In genomic region chr17:8801855-8802104, GRCm38 (mm10) we compare ENCODE assay signal across 7 mouse cellular contexts.
A peak's percentile ranks its signal among the peaks of the same experiment; 100 is the strongest.
DNase-seq lines count a peak whose midpoint lies in the region; ATAC-seq and TF ChIP-seq lines count a peak whose summit lies in the region.

No protein-coding gene starts in this region.

- no peak for TF ChIP-seq POLR2A in liver, adult 2 months (IDR thresholded peaks at IDR 0.05; ENCODE audit: extremely low read depth, insufficient read depth, low read length)

- WGBS in liver, adult 2 months = 2% methylated on average over 31 of the region's 31 CpGs
- WGBS in forebrain, embryonic 12.5 days = under 1% methylated on average over 30 of the region's 31 CpGs
- WGBS in limb, embryonic 10.5 days = 0% methylated on average over 31 of the region's 31 CpGs
- 2% methylated on average over 27 of the region's 31 CpGs for WGBS in neural tube, embryonic 15.5 days

- H3K4me3 ChIP-seq in liver, adult 2 months (ENCODE audit: insufficient read depth, low read depth, low read length) = peak overlapping the region; percentile 73
- peak overlapping the region; percentile 76 for H3K4me3 ChIP-seq in forebrain, embryonic 12.5 days (replicated peaks)
- peak overlapping the region; percentile 81 for H3K4me3 ChIP-seq in limb, embryonic 10.5 days
- H3K4me3 ChIP-seq in neural tube, embryonic 15.5 days (replicated peaks) = peak overlapping the region; percentile 81

- no peaks in the 10 kb centered on the region for H3K36me3 ChIP-seq in liver, adult 2 months (ENCODE audit: control insufficient read depth, insufficient read depth, low read length)
- no peaks in the 10 kb centered on the region for H3K36me3 ChIP-seq in forebrain, embryonic 12.5 days (replicated peaks)
- H3K36me3 ChIP-seq in limb, embryonic 10.5 days = no peaks in the 10 kb centered on the region
- no peaks in the 10 kb centered on the region for H3K36me3 ChIP-seq in neural tube, embryonic 15.5 days

- H3K4me2 ChIP-seq in forebrain, embryonic 12.5 days = peak overlapping the region; percentile 96
- peak overlapping the region; percentile 95 for H3K4me2 ChIP-seq in neural tube, embryonic 15.5 days

- H3K27me3 ChIP-seq in liver, adult 2 months (ENCODE audit: control insufficient read depth, insufficient read depth, low read length) = peaks cover 10% of the 10 kb centered on the region
- H3K27me3 ChIP-seq in forebrain, embryonic 12.5 days = peaks cover 55% of the 10 kb centered on the region
- peaks cover 98% of the 10 kb centered on the region for H3K27me3 ChIP-seq in limb, embryonic 10.5 days (ENCODE audit: low read depth, poor library complexity, severe bottlenecking)
- peaks cover 27% of the 10 kb centered on the region for H3K27me3 ChIP-seq in neural tube, embryonic 15.5 days (replicated peaks)

- H3K4me1 ChIP-seq in liver, adult 2 months (ENCODE audit: control insufficient read depth, insufficient read depth, low read length) = peaks cover 2% of the 10 kb centered on the region; the same call in 1 of the 2 replicates
- peaks cover 47% of the 10 kb centered on the region for H3K4me1 ChIP-seq in forebrain, embryonic 12.5 days
- H3K4me1 ChIP-seq in limb, embryonic 10.5 days = peaks cover 38% of the 10 kb centered on the region
- H3K4me1 ChIP-seq in neural tube, embryonic 15.5 days = peaks cover 49% of the 10 kb centered on the region

- TF ChIP-seq CTCF in liver, adult 2 months (IDR thresholded peaks at IDR 0.05; ENCODE audit: low read depth, low read length) = no peak

- peak overlapping the region; percentile 75 for H3K9ac ChIP-seq in liver, adult 2 months (ENCODE audit: low read depth, low read length)
- peak overlapping the region; percentile 93 for H3K9ac ChIP-seq in forebrain, embryonic 12.5 days
- H3K9ac ChIP-seq in neural tube, embryonic 15.5 days (replicated peaks) = peak overlapping the region; percentile 89

- DNase-seq in liver, adult 2 months (ENCODE audit: extremely low read depth, low read depth, low spot score) = no peak
- no peak for DNase-seq in liver
- no peak for DNase-seq in limb, embryonic 10.5 days (ENCODE audit: low spot score)
- DNase-seq in frontal cortex, postnatal 36 days (ENCODE audit: low spot score in 2 of 2) = no peak
- DNase-seq in layer of hippocampus, postnatal 36 days = no peak

- no peak for ATAC-seq in forebrain, embryonic 12.5 days (ENCODE audit: low FRiP score)
- ATAC-seq in neural tube, embryonic 15.5 days (ENCODE audit: low FRiP score) = peak; percentile 5; the same call in 1 of the 2 replicates

- H3K9me3 ChIP-seq in forebrain, embryonic 12.5 days = no peaks in the 10 kb centered on the region
- no peaks in the 10 kb centered on the region for H3K9me3 ChIP-seq in limb, embryonic 10.5 days (replicated peaks)
- H3K9me3 ChIP-seq in neural tube, embryonic 15.5 days (replicated peaks) = no peaks in the 10 kb centered on the region

- H3K27ac ChIP-seq in liver, adult 2 months (replicated peaks; ENCODE audit: insufficient read depth, low read depth, low read length) = 0 out of 2 replicates have a peak overlapping the region, but pooled peaks have one; percentile 27
- H3K27ac ChIP-seq in forebrain, embryonic 12.5 days = peak overlapping the region; percentile 92
- peak overlapping the region; percentile 81 for H3K27ac ChIP-seq in limb, embryonic 10.5 days
- H3K27ac ChIP-seq in neural tube, embryonic 15.5 days (replicated peaks) = peak overlapping the region; percentile 88

- no peaks in the 10 kb centered on the region for H3K79me2 ChIP-seq in liver, adult 2 months (ENCODE audit: control insufficient read depth, insufficient read depth, low read length)

Comparison
In these comparisons a context has a peak if more than half of its experiments do, and no peak if none do; other contexts are left out.
1. H3K27ac ChIP-seq: peak in every context shown above with its lines; median percentile 92 in forebrain, embryonic 12.5 days; 88 in neural tube, embryonic 15.5 days; 81 in limb, embryonic 10.5 days; 27 in liver, adult 2 months.